ENCODE assay signal across 27 mouse cellular contexts in the genomic region with DNA sequence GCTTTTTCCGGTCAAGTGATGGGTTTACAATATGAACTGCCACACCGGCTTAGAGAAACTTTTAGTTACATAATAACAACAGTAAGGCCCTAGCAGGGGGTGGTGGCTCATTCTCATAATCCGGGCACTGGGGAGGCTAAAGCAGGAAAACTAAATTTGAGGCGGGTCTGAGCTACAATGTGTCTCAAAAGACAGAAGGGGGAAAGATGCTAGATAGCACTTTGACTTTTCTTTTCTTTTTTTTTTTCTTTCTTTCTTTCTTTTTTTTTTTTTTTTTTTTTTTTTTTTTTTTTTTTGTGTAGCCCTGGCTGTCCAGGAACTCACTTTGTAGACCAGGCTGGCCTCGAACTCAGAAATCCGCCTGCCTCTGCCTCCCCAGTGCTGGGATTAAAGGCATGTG. TPM values are rescaled to one million over a fixed set of nuclear protein-coding genes. Genes with fewer than 3 reads are reported as not detected.
"Had no signal": no experiment of that assay in that cellular context is flagged by ENCODE, and none has a peak within 500 bp of the region (broad histone marks: within the 10 kb centered on the region; RNA-seq: fewer than 3 reads in every experiment).

No protein-coding gene starts in this region.

RNA-seq across cellular contexts. Expression of gene Prph, which starts 9.2 kb away (rescaled TPM):
- total RNA-seq: megakaryocyte, adult 5-6 weeks; megakaryocyte-erythroid progenitor cell, adult 5-6 weeks; monocyte, adult 5-6 weeks had no signal
- polyA plus RNA-seq: limb, embryonic 10.5 days had no signal

RNA-seq across cellular contexts. Expression of gene Troap, which starts 28.6 kb away (rescaled TPM):
- total RNA-seq: liver, adult 2 months; monocyte, adult 5-6 weeks had no signal
- polyA plus RNA-seq: liver, adult 2 months had no signal

RNA-seq across cellular contexts. Expression of gene C1ql4, which starts 41.9 kb away (rescaled TPM):
- total RNA-seq: left cerebral cortex, postnatal 10 days; left cerebral cortex, postnatal 14 days; left cerebral cortex, postnatal 25 days; left cerebral cortex, postnatal 36 days; left cerebral cortex, postnatal 4 days; liver, adult 2 months; megakaryocyte progenitor cell, adult 5-6 weeks; megakaryocyte, adult 5-6 weeks; megakaryocyte-erythroid progenitor cell, adult 5-6 weeks; monocyte, adult 5-6 weeks had no signal
- polyA plus RNA-seq: limb, embryonic 11.5 days; limb, embryonic 12.5 days; limb, embryonic 13.5 days; limb, embryonic 14.5 days; limb, embryonic 15.5 days; liver, embryonic 11.5 days; liver, embryonic 13.5 days; liver, embryonic 14.5 days; liver, embryonic 15.5 days; liver, embryonic 16.5 days; lung, adult 2 months; lung, embryonic 14.5 days; lung, embryonic 15.5 days; lung, embryonic 16.5 days; lung, postnatal 0 days; macrophage had no signal

RNA-seq across cellular contexts. Expression of gene Dnajc22, which starts 47.2 kb away (rescaled TPM):
- total RNA-seq: left cerebral cortex, postnatal 10 days; left cerebral cortex, postnatal 14 days; megakaryocyte progenitor cell, adult 5-6 weeks; megakaryocyte-erythroid progenitor cell, adult 5-6 weeks; monocyte, adult 5-6 weeks had no signal
- polyA plus RNA-seq: macrophage had no signal
